Mouse (Mus musculus) erythroblast, embryonic 14.5 days (primary cell): ENCODE results near the gene B020031M17Rik.
"Not testable (repeated sequence)": the region's sequence is repeated elsewhere in the genome, so short reads cannot be mapped to it uniquely, and the experiment has no call there.

ENCODE experiments used
- GATA1 ChIP-seq: IDR thresholded peaks from 2 replicates; pipeline ENCODE4 v1.6.1; 2012; ENCODE audit warnings: low read length, inconsistent platforms, mixed read lengths
- TAL1 ChIP-seq: IDR thresholded peaks from 3 replicates; pipeline ENCODE4 v1.6.1; 2012; ENCODE audit warnings: low read length, inconsistent platforms, mixed read lengths

GRCm38 (mm10) chr13:119991264-119991663, 40.7 kb upstream of the B020031M17Rik start:
- not testable (repeated sequence) for TF ChIP-seq TAL1, GATA1
